17 mouse cellular contexts compared by ENCODE assay signal in the genomic region with DNA sequence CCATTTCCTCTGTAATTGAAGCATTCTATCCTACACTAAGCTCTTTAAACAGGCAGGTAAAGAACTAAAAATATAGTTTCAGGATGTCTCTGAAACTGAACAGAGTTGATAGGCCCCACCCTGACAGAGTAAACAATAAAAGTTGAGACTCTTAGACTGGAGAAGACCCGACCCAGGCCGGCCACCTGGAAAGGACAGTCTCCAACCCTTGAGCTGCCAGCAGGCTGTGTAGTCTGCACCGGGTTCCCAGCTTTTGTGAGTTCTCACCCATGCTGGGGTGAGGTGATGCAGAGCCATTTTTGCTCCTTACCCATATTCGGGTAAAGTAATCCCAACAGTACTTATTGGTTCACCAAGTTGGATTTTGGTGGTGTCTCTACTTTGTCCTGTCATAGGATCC. TPM values are rescaled to one million over a fixed set of nuclear protein-coding genes. Genes with fewer than 3 reads are reported as not detected.
DNase-seq lines count a peak whose midpoint lies in the region; ATAC-seq lines count a peak whose summit lies in the region.
"Had no signal": no experiment of that assay in that cellular context is flagged by ENCODE, and none has a peak within 500 bp of the region (broad histone marks: within the 10 kb centered on the region; RNA-seq: fewer than 3 reads in every experiment).

No protein-coding gene starts in this region.

- H3K27me3 ChIP-seq in embryonic facial prominence, embryonic 13.5 days = no peaks in the 10 kb centered on the region
- H3K27me3 ChIP-seq in embryonic facial prominence, embryonic 10.5 days (replicated peaks; ENCODE audit: low read depth, poor library complexity, severe bottlenecking) = no peaks in the 10 kb centered on the region
- H3K27me3 ChIP-seq in limb, embryonic 13.5 days = no peaks in the 10 kb centered on the region
- no peaks in the 10 kb centered on the region for H3K27me3 ChIP-seq in limb, embryonic 10.5 days (ENCODE audit: low read depth, poor library complexity, severe bottlenecking)
- H3K27me3 ChIP-seq in hindbrain, embryonic 16.5 days (replicated peaks; ENCODE audit: control insufficient read depth, insufficient read depth, low read length) = no peaks in the 10 kb centered on the region
- no peaks in the 10 kb centered on the region for H3K27me3 ChIP-seq in neural tube, embryonic 12.5 days (replicated peaks)
- H3K27me3 ChIP-seq: limb, embryonic 15.5 days had no signal

- intact Hi-C loops in heart, postnatal 14 days (cut with DNase I) = loop anchor here (5.0 kb wide), 1 partner anchor 129 kb away; no protein-coding TSS in a partner anchor

- peaks cover 21% of the 10 kb centered on the region for H3K4me1 ChIP-seq in embryonic facial prominence, embryonic 13.5 days
- H3K4me1 ChIP-seq in embryonic facial prominence, embryonic 10.5 days = peaks cover 22% of the 10 kb centered on the region
- peaks cover 25% of the 10 kb centered on the region for H3K4me1 ChIP-seq in limb, embryonic 13.5 days
- peaks cover 11% of the 10 kb centered on the region; the same call in 1 of the 2 replicates for H3K4me1 ChIP-seq in limb, embryonic 10.5 days
- H3K4me1 ChIP-seq in hindbrain, embryonic 16.5 days (ENCODE audit: control insufficient read depth, insufficient read depth, low read depth, low read length) = peaks cover 19% of the 10 kb centered on the region
- peaks cover 13% of the 10 kb centered on the region; the same call in 1 of the 2 replicates for H3K4me1 ChIP-seq in neural tube, embryonic 12.5 days

- no peaks in the 10 kb centered on the region for H3K9me3 ChIP-seq in embryonic facial prominence, embryonic 13.5 days
- H3K9me3 ChIP-seq in embryonic facial prominence, embryonic 10.5 days = no peaks in the 10 kb centered on the region
- no peaks in the 10 kb centered on the region for H3K9me3 ChIP-seq in limb, embryonic 13.5 days
- no peaks in the 10 kb centered on the region for H3K9me3 ChIP-seq in limb, embryonic 10.5 days (replicated peaks)
- H3K9me3 ChIP-seq in hindbrain, embryonic 16.5 days (ENCODE audit: control insufficient read depth, low read length) = no peaks in the 10 kb centered on the region
- no peaks in the 10 kb centered on the region for H3K9me3 ChIP-seq in neural tube, embryonic 12.5 days
- H3K9me3 ChIP-seq: limb, embryonic 15.5 days had no signal

- peak overlapping the region; percentile 11; the same call in 1 of the 2 replicates for H3K4me2 ChIP-seq in embryonic facial prominence, embryonic 13.5 days
- H3K4me2 ChIP-seq in limb, embryonic 13.5 days (replicated peaks) = peak overlapping the region; percentile 25; the same call in 1 of the 2 replicates
- peak overlapping the region; percentile 29 for H3K4me2 ChIP-seq in hindbrain, embryonic 16.5 days (ENCODE audit: low read length)
- 0 out of 2 replicates have a peak overlapping the region, but pooled peaks have one; percentile 12 for H3K4me2 ChIP-seq in neural tube, embryonic 12.5 days (replicated peaks)
- H3K4me2 ChIP-seq: limb, embryonic 15.5 days had no signal

- H3K27ac ChIP-seq in embryonic facial prominence, embryonic 13.5 days = no peak overlapping the region
- H3K27ac ChIP-seq in embryonic facial prominence, embryonic 10.5 days (replicated peaks) = no peak overlapping the region
- no peak overlapping the region for H3K27ac ChIP-seq in limb, embryonic 13.5 days
- H3K27ac ChIP-seq in limb, embryonic 10.5 days = no peak overlapping the region
- no peak overlapping the region for H3K27ac ChIP-seq in hindbrain, embryonic 16.5 days (ENCODE audit: low read depth, low read length)
- H3K27ac ChIP-seq in neural tube, embryonic 12.5 days = no peak overlapping the region
- H3K27ac ChIP-seq: limb, embryonic 15.5 days had no signal

- no peak overlapping the region for H3K9ac ChIP-seq in embryonic facial prominence, embryonic 13.5 days
- H3K9ac ChIP-seq in limb, embryonic 13.5 days = no peak overlapping the region
- no peak overlapping the region for H3K9ac ChIP-seq in hindbrain, embryonic 16.5 days (ENCODE audit: low read depth, low read length)
- H3K9ac ChIP-seq in neural tube, embryonic 12.5 days = no peak overlapping the region
- H3K9ac ChIP-seq: limb, embryonic 15.5 days had no signal

- H3K4me3 ChIP-seq in embryonic facial prominence, embryonic 13.5 days = no peak overlapping the region
- no peak overlapping the region for H3K4me3 ChIP-seq in embryonic facial prominence, embryonic 10.5 days
- no peak overlapping the region for H3K4me3 ChIP-seq in limb, embryonic 13.5 days
- no peak overlapping the region for H3K4me3 ChIP-seq in limb, embryonic 10.5 days
- H3K4me3 ChIP-seq in hindbrain, embryonic 16.5 days (ENCODE audit: low read length) = no peak overlapping the region
- H3K4me3 ChIP-seq in neural tube, embryonic 12.5 days = no peak overlapping the region
- H3K4me3 ChIP-seq: erythroblast, embryonic 14.5 days; limb, embryonic 15.5 days had no signal

- peaks cover 31% of the 10 kb centered on the region for H3K36me3 ChIP-seq in embryonic facial prominence, embryonic 13.5 days
- peaks cover 37% of the 10 kb centered on the region for H3K36me3 ChIP-seq in embryonic facial prominence, embryonic 10.5 days (replicated peaks)
- H3K36me3 ChIP-seq in limb, embryonic 13.5 days = peaks cover 36% of the 10 kb centered on the region
- peaks cover 36% of the 10 kb centered on the region for H3K36me3 ChIP-seq in limb, embryonic 10.5 days
- peaks cover 6% of the 10 kb centered on the region for H3K36me3 ChIP-seq in hindbrain, embryonic 16.5 days (ENCODE audit: control insufficient read depth, insufficient read depth, low read length)
- H3K36me3 ChIP-seq in neural tube, embryonic 12.5 days = peaks cover 25% of the 10 kb centered on the region

- ATAC-seq in embryonic facial prominence, embryonic 13.5 days (ENCODE audit: insufficient number of reproducible peaks, insufficient read depth, low FRiP score, low TSS enrichment, low read depth) = no peak
- ATAC-seq in limb, embryonic 13.5 days (ENCODE audit: low FRiP score, low read depth) = no peak
- ATAC-seq in hindbrain, embryonic 16.5 days = no peak
- no peak for ATAC-seq in neural tube, embryonic 12.5 days (ENCODE audit: low FRiP score, low read depth)

- DNase-seq in embryonic facial prominence, embryonic 10.5 days (ENCODE audit: low spot score) = no peak
- DNase-seq in limb, embryonic 10.5 days (ENCODE audit: low spot score) = no peak
- no peak for DNase-seq in frontal cortex, postnatal 10 days (ENCODE audit: low spot score in 2 of 2)
- no peak for DNase-seq in heart, postnatal 14 days
- DNase-seq: B cell, adult 2 months; cerebellum, postnatal 36 days; layer of hippocampus, adult 9-11 months; right cerebral cortex, adult 18-20 months; thymus, postnatal 4 days had no signal

- WGBS in embryonic facial prominence, embryonic 13.5 days = 76% methylated on average over 4 of the region's 4 CpGs
- WGBS in embryonic facial prominence, embryonic 10.5 days = 81% methylated on average over 4 of the region's 4 CpGs
- 78% methylated on average over 4 of the region's 4 CpGs for WGBS in limb, embryonic 13.5 days
- WGBS in limb, embryonic 10.5 days = 80% methylated on average over 4 of the region's 4 CpGs
- 68% methylated on average over 4 of the region's 4 CpGs for whole genome bisulfite sequencing in hindbrain, embryonic 16.5 days
- 90% methylated on average over 4 of the region's 4 CpGs for WGBS in neural tube, embryonic 12.5 days

RNA-seq across cellular contexts. Expression of a gene that starts 10.1 kb away (rescaled TPM):
- 148 and 152 TPM in 2 replicates for polyA plus RNA-seq in embryonic facial prominence, embryonic 13.5 days (2015; fragmentation: Nextera tagmentation; extraction: Ambion mirVana)
- polyA plus RNA-seq in embryonic facial prominence, embryonic 10.5 days (2016; fragmentation: Nextera tagmentation; extraction: Ambion mirVana) = 228 and 231 TPM in 2 replicates
- 132 and 146 TPM in 2 replicates for polyA plus RNA-seq in limb, embryonic 13.5 days (2015; fragmentation: Nextera tagmentation; extraction: Ambion mirVana)
- 147 and 173 TPM in 2 replicates for polyA plus RNA-seq in limb, embryonic 10.5 days (2016; fragmentation: Nextera tagmentation; extraction: Ambion mirVana)
- polyA plus RNA-seq in hindbrain, embryonic 16.5 days (2015; fragmentation: Nextera tagmentation; extraction: Ambion mirVana) = 484 and 497 TPM in 2 replicates
- polyA plus RNA-seq in neural tube, embryonic 12.5 days (2016; fragmentation: Nextera tagmentation; extraction: Ambion mirVana) = 399 and 409 TPM in 2 replicates
- 10 to 100 TPM; 54.2 to 76.5 TPM for total RNA-seq in heart, postnatal 14 days (2021)
- polyA plus RNA-seq: erythroblast, embryonic 14.5 days had no signal

RNA-seq across cellular contexts. Expression of a gene that starts 10.3 kb away (rescaled TPM):
- 11.2 and 12.0 TPM in 2 replicates for polyA plus RNA-seq in embryonic facial prominence, embryonic 13.5 days (2015; fragmentation: Nextera tagmentation; extraction: Ambion mirVana)
- 13.5 and 13.7 TPM in 2 replicates for polyA plus RNA-seq in embryonic facial prominence, embryonic 10.5 days (2016; fragmentation: Nextera tagmentation; extraction: Ambion mirVana)
- 11.9 and 14.2 TPM in 2 replicates for polyA plus RNA-seq in limb, embryonic 13.5 days (2015; fragmentation: Nextera tagmentation; extraction: Ambion mirVana)
- 13.1 and 13.2 TPM in 2 replicates for polyA plus RNA-seq in limb, embryonic 10.5 days (2016; fragmentation: Nextera tagmentation; extraction: Ambion mirVana)
- 9.5 and 10.4 TPM in 2 replicates for polyA plus RNA-seq in hindbrain, embryonic 16.5 days (2015; fragmentation: Nextera tagmentation; extraction: Ambion mirVana)
- 16.5 and 18.1 TPM in 2 replicates for polyA plus RNA-seq in neural tube, embryonic 12.5 days (2016; fragmentation: Nextera tagmentation; extraction: Ambion mirVana)
- total RNA-seq in heart, postnatal 14 days (2021) = 10 to 100 TPM; 12.7 to 13.5 TPM

RNA-seq across cellular contexts. Expression of a gene that starts 53.2 kb away (rescaled TPM):
- polyA plus RNA-seq in embryonic facial prominence, embryonic 13.5 days (2015; fragmentation: Nextera tagmentation; extraction: Ambion mirVana) = 0.15 and 0.80 TPM in 2 replicates
- polyA plus RNA-seq in embryonic facial prominence, embryonic 10.5 days (2016; fragmentation: Nextera tagmentation; extraction: Ambion mirVana) = 0.50 and 0.56 TPM in 2 replicates
- 0.13 and 0.33 TPM in 2 replicates for polyA plus RNA-seq in limb, embryonic 13.5 days (2015; fragmentation: Nextera tagmentation; extraction: Ambion mirVana)
- polyA plus RNA-seq in limb, embryonic 10.5 days (2016; fragmentation: Nextera tagmentation; extraction: Ambion mirVana) = 0.35 and 0.50 TPM in 2 replicates
- 2.4 and 4.0 TPM in 2 replicates for polyA plus RNA-seq in hindbrain, embryonic 16.5 days (2015; fragmentation: Nextera tagmentation; extraction: Ambion mirVana)
- 0.19 TPM in 1 of 2 replicates, not detected in the other for polyA plus RNA-seq in neural tube, embryonic 12.5 days (2016; fragmentation: Nextera tagmentation; extraction: Ambion mirVana)
- total RNA-seq in heart, postnatal 14 days (2021) = not detected
- total RNA-seq: hematopoietic stem cell, adult 5-6 weeks had no signal
- polyA plus RNA-seq: erythroblast, embryonic 14.5 days had no signal

RNA-seq across cellular contexts. Expression of a gene that starts 56.8 kb away (rescaled TPM):
- polyA plus RNA-seq in embryonic facial prominence, embryonic 13.5 days (2015; fragmentation: Nextera tagmentation; extraction: Ambion mirVana) = not detected in 2 replicates
- not detected in 2 replicates for polyA plus RNA-seq in embryonic facial prominence, embryonic 10.5 days (2016; fragmentation: Nextera tagmentation; extraction: Ambion mirVana)
- not detected in 2 replicates for polyA plus RNA-seq in limb, embryonic 13.5 days (2015; fragmentation: Nextera tagmentation; extraction: Ambion mirVana)
- polyA plus RNA-seq in limb, embryonic 10.5 days (2016; fragmentation: Nextera tagmentation; extraction: Ambion mirVana) = not detected in 2 replicates
- 0.27 and 0.99 TPM in 2 replicates for polyA plus RNA-seq in hindbrain, embryonic 16.5 days (2015; fragmentation: Nextera tagmentation; extraction: Ambion mirVana)
- not detected in 2 replicates for polyA plus RNA-seq in neural tube, embryonic 12.5 days (2016; fragmentation: Nextera tagmentation; extraction: Ambion mirVana)
- total RNA-seq in heart, postnatal 14 days (2021) = not detected
- total RNA-seq: hematopoietic stem cell, adult 5-6 weeks had no signal
- polyA plus RNA-seq: erythroblast, embryonic 14.5 days; gonadal fat pad, adult 2 months; limb, embryonic 15.5 days had no signal
